Mouse (Mus musculus): Measurements from ENCODE around the gene Irs1. TPM values are rescaled to one million over a fixed set of nuclear protein-coding genes. Genes with fewer than 3 reads are reported as not detected.
A peak's percentile ranks its signal among the peaks of the same experiment; 100 is the strongest.

The Irs1 gene
- polyA plus RNA-seq, 1 experiment from 2014 or later: 4.4 TPM

DNA sequence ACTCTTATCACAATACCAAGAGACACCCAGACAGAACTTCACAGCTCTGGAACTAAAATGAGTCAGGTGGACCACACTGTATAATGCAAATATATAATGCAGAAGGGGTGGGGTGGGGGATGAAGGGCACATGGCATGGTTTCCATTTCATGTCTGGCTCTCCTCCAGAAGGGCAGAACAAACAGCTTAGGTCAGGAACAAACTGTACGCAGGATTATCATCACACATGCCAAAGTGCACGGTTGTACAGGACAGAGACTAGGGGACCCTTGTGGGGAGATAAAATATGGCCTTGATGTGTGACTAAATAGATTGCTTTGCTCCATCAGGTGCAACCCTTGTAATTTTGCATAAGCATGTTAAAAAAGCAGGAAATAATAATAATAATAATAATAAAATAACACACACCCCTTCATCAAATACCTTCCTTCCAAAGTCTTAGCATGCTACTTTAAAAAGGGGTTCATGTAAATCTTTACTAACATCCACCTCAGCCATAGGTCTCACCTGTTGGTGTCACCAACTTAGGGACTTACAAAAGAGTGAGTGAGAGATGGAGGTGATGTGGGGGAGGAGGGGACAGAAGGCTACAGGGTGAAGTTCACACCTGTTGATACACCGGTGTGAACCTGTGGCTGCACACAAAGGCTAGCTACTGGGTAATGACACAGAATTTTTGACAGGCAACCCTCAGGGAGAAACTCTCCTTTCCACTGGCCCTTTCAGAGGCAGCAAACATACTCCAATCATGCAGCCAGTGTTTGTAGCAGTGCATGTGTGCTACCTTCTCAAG is 51.6 kb downstream of the Irs1 start:
- H3K4me3 ChIP-seq (replicated peaks): no peak overlapping the region
- peak; percentile 50; the same call in 1 of the 2 replicates for ATAC-seq (ENCODE audit: insufficient read depth, low FRiP score, low read depth)
- no peaks in the 10 kb centered on the region for H3K9me3 ChIP-seq
- WGBS: 66% methylated on average over 3 of the region's 3 CpGs
- no peak overlapping the region for H3K27ac ChIP-seq
- H3K27me3 ChIP-seq (replicated peaks): no peaks in the 10 kb centered on the region
- H3K4me1 ChIP-seq: no peaks in the 10 kb centered on the region
- H3K36me3 ChIP-seq: 0 out of 2 replicates have a peak, but pooled peaks cover 4% of the 10 kb centered on the region
- no peak overlapping the region for H3K4me2 ChIP-seq
- no peak overlapping the region for H3K9ac ChIP-seq

DNA sequence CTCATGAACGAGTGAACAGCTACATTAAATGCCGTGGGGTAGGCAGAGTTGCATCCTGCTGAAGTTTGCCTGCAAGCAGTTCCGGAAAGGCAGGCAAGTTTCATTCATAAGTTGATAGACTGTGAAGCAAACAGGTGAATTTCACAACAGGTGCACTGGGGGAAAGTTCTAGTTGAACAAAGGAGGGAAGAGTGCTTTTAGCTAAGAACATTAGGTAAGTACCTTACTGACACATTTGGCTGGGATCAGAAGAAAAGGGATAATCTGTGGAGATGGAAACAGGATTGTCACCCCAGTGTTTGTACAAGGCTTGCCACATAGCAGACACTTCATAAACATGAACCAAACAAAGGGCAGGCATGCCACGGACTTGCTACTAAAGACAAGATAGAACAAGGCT is 53.0 kb downstream of the Irs1 start:
- no peak overlapping the region for H3K9ac ChIP-seq
- no peak overlapping the region for H3K4me2 ChIP-seq
- no peaks in the 10 kb centered on the region for H3K9me3 ChIP-seq
- no peak for ATAC-seq (ENCODE audit: insufficient read depth, low FRiP score, low read depth)
- 0 out of 2 replicates have a peak, but pooled peaks cover 4% of the 10 kb centered on the region for H3K36me3 ChIP-seq
- H3K4me1 ChIP-seq: no peaks in the 10 kb centered on the region
- H3K4me3 ChIP-seq (replicated peaks): no peak overlapping the region
- no peaks in the 10 kb centered on the region for H3K27me3 ChIP-seq (replicated peaks)
- 67% methylated on average over 4 of the region's 4 CpGs for WGBS
- no peak overlapping the region for H3K27ac ChIP-seq

DNA sequence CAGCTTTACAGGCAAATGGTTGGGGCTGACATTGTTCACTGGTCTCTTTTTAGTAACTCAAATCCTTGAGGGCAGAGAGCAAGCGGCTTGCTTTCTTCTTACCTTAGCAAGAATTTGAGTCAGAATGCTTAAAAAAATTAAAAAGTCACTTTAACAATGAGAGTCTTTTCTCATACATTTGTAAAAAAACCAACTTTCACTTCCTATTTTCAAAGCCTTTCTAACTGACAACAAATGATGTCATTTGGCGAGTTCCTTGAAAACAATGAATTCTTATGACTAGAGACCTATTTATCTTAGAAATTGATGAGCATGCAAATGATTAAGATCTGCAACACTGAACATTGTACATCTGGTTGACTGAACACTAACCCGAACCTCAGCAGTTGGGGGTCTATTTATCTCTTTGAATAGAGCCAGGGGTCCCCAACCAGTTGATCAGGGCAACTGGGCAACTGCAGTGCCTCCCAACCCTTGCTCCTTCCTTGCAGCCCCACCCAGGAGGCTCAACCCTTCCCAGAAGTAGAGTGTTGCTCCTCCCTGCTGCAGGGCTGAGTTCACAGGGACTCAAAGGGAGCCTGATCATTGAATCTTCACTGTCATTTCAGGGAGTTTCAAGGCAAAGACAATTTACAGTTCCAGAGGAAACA is 55.6 kb downstream of the Irs1 start:
- no peak for ATAC-seq (ENCODE audit: insufficient read depth, low FRiP score, low read depth)

DNA sequence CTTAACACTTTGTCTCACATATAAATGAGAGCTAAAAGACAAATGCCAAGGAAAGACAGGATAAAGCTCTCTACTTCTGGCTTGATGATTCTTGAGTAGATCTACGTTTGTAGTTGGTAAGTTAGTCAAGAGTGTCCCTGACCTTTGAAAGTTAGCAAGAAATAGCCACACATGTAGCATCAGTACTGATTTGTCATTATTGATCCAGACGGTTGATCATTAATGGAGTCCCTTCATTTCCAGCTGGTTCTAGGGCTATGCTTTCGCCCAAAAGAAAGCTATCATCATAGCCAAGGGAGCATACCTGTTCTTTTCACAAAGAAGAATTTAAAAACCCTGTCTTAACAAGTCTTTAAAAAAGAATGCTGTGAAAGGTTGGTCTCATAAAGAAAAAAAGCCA is 56.6 kb downstream of the Irs1 start:
- WGBS: 76% methylated on average over 3 of the region's 3 CpGs
- H3K27ac ChIP-seq: no peak overlapping the region
- no peak overlapping the region for H3K4me3 ChIP-seq (replicated peaks)
- no peak overlapping the region for H3K4me2 ChIP-seq
- no peak overlapping the region for H3K9ac ChIP-seq
- H3K36me3 ChIP-seq: 0 out of 2 replicates have a peak, but pooled peaks cover 4% of the 10 kb centered on the region
- no peaks in the 10 kb centered on the region for H3K27me3 ChIP-seq (replicated peaks)
- no peaks in the 10 kb centered on the region for H3K9me3 ChIP-seq
- no peaks in the 10 kb centered on the region for H3K4me1 ChIP-seq
- ATAC-seq (ENCODE audit: insufficient read depth, low FRiP score, low read depth): no peak

More for the DNA sequence above, 55.6 kb downstream of the Irs1 start:
- no peak overlapping the region for H3K4me2 ChIP-seq
- WGBS: 83% methylated on average over 3 of the region's 3 CpGs
- H3K27ac ChIP-seq: no peak overlapping the region
- H3K9ac ChIP-seq: no peak overlapping the region
- H3K4me3 ChIP-seq (replicated peaks): no peak overlapping the region
- no peaks in the 10 kb centered on the region for H3K27me3 ChIP-seq (replicated peaks)
- no peaks in the 10 kb centered on the region for H3K9me3 ChIP-seq
- H3K4me1 ChIP-seq: no peaks in the 10 kb centered on the region
- H3K36me3 ChIP-seq: 0 out of 2 replicates have a peak, but pooled peaks cover 4% of the 10 kb centered on the region

DNA sequence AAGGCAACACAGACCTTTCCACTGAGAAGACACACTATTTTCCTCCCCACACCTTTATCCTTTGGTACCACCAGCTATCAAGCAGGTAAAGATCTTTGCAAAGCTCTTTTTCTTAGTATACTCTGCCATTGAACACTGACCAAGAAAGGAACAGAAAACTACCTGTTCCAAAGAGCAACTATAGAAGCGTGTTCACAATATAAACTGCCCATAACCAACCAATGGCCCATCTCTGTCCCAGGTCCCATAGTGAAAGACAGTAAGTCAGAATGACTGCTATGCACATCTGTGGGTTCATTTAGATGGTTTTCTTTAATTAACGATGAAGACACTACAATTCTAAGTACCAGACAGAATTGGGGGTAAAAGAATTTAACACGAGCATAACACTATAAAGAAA is 58.4 kb downstream of the Irs1 start, which contains the start of gene Gm9747:
Gm9747 (plus strand) TSS at position 301 of the 400 bp plus-strand sequence.
- no peaks in the 10 kb centered on the region for H3K27me3 ChIP-seq (replicated peaks)
- H3K4me3 ChIP-seq (replicated peaks): no peak within 1 kb of the TSS
- no peaks in the 10 kb centered on the region for H3K9me3 ChIP-seq
- 93% methylated on average over 3 of the region's 3 CpGs for WGBS
- no peak within 1 kb of the TSS for H3K4me2 ChIP-seq
- H3K36me3 ChIP-seq: 0 out of 2 replicates have a peak, but pooled peaks cover 4% of the 10 kb centered on the region
- no peak within 1 kb of the TSS for H3K9ac ChIP-seq
- no peak for ATAC-seq (ENCODE audit: insufficient read depth, low FRiP score, low read depth)
- H3K4me1 ChIP-seq: no peaks in the 10 kb centered on the region
- H3K27ac ChIP-seq: no peak within 1 kb of the TSS

DNA sequence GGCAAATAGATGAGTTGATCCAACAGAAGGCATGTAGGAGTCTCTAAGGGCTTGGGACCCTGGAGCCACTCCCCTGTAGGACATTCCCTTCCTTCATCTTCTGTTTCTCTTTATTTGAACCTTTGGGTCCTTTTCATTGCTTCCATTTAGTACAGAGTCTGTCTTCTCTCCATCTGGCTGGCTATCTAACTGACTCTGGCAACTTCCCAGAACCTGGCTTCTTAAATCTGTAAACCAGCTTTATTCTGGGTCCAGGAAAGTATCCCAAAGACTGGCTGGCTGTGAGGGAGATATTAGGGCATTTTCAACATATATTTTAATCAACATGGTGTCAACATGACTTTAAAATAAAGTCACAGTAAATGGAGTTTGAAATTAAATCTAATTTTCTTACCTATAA is 62.4 kb downstream of the Irs1 start:
- Histone ChIP-seq H3K4me3 (replicated peaks) (no peak overlapping the region), H3K4me2 (no peak overlapping the region), H3K9ac (no peak overlapping the region), H3K36me3 (no peaks in the 10 kb centered on the region), H3K9me3 (no peaks in the 10 kb centered on the region), H3K27ac (no peak overlapping the region), H3K27me3 (replicated peaks) (no peaks in the 10 kb centered on the region), H3K4me1 (no peaks in the 10 kb centered on the region)
- no peak for ATAC-seq (ENCODE audit: insufficient read depth, low FRiP score, low read depth)

DNA sequence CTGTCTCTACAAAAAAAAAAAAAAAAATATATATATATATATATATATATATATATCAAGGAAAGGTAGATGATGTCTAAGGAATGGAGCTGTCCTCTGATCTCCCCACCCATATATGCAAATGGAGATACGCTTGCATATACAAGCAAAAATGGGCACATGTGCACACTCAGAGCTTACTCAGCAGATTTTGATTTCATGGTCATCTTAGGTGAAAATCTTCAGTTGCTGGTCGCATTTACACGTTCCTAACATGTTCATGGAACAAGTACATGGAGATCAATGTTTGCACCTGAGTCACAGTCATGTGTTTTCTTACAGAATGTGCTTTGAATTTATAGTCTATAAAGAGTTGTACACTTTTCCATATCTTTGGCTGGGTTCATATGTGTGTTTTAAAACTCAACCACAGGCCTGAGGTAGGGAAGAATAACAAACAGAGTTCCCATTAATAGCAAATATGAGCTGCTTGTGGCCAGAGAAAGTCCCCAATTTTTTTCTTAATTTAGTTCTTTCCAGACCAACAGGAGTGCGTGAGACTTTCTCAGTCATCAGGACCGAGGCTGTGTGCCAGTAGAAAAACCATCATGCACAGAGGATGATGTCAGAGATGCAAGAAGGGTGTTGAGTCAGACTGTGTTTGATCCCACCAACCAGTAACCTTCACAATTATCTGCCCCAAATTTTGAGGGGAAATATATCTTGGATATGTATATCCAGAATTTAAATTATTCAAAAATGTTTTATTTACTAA is 68.0 kb downstream of the Irs1 start:
- ATAC-seq (ENCODE audit: insufficient read depth, low FRiP score, low read depth): no peak
- no peak overlapping the region for H3K27ac ChIP-seq

DNA sequence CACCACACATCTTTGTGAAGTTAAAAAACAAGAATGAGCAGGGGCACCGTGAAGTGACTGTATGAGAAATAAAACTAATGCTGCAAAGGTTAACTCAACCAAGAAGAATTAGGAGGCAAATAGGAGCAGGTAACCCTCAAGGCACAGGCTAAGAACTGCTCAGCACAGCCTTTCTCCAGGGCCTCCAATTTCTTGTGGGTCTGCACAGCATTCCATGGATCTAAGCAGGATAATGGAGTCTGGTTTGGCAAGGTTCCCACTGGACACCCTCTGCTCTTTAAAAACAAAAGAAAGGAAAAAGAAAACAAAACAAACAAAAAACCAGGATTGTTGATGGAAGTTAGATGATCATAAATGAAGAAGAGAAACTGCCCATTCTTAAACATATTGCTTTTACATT is 69.8 kb downstream of the Irs1 start:
- H3K36me3 ChIP-seq: no peaks in the 10 kb centered on the region
- WGBS: 56% methylated on average over 1 of the region's 1 CpGs
- no peak overlapping the region for H3K4me2 ChIP-seq
- no peaks in the 10 kb centered on the region for H3K27me3 ChIP-seq (replicated peaks)
- H3K4me1 ChIP-seq: 0 out of 2 replicates have a peak, but pooled peaks cover 3% of the 10 kb centered on the region
- H3K27ac ChIP-seq: no peak overlapping the region
- no peaks in the 10 kb centered on the region for H3K9me3 ChIP-seq
- ATAC-seq (ENCODE audit: insufficient read depth, low FRiP score, low read depth): no peak
- no peak overlapping the region for H3K4me3 ChIP-seq (replicated peaks)
- no peak overlapping the region for H3K9ac ChIP-seq

More for the DNA sequence above, 68.0 kb downstream of the Irs1 start:
- Histone ChIP-seq H3K36me3 (no peaks in the 10 kb centered on the region), H3K9me3 (no peaks in the 10 kb centered on the region), H3K27me3 (replicated peaks) (no peaks in the 10 kb centered on the region), H3K4me3 (replicated peaks) (no peak overlapping the region), H3K4me1 (0 out of 2 replicates have a peak, but pooled peaks cover 3% of the 10 kb centered on the region), H3K4me2 (no peak overlapping the region), H3K9ac (no peak overlapping the region)
- WGBS: 85% methylated on average over 5 of the region's 5 CpGs

DNA sequence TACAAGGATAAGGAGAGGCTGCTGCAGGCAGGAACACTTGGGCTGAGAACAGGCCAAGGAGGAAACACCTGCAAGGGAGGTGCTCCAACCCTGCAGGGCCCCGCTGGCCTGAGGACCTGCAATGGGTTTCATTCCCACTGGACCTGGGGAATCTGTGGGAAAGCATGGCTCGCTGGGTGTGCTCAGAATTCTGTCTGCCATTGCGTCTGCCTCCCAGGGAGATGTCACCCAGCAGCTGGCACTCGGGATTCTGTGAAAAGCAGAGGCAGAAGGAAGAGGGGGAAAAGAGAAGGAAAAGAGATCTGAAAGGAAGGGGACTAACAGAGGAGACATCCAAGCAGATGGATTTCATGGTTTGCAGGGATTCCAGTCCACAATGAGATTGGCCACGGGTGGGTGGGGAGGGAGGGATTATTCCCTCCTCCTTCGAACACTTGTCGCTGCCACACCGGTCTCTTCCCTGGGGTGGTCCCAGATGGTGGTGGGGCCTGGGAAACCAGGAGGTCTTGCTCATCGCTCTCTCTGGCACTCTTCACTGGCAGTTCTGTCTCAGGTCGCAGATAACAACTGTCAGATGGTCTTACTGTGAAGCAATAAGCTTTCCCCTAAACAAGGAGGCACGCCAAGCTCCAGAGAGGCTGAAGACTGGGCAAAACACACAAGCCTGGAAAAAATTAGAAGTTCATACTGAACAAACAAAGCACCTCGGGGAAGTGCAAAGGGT is 70.4 kb downstream of the Irs1 start:
- no peak overlapping the region for H3K9ac ChIP-seq

DNA sequence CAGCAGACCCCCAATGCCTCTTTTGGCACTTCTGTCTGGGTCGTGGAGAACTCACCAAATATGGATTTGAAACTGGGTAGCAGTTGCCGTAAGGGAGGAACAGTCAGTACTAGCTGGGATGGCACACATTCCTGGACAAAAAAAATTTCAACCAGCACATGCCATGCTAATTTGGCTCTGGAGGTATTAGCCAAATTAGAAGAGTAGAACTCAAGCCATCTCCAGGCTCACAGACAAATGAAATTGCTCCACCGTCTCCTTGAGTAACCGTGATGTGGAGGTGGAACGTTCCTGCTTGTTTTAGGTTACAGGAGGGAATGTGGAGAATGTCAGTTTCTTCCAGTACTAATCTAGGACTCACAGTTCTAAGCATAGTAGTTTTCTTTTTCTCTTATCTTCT is 83.7 kb downstream of the Irs1 start:
- Histone ChIP-seq H3K27ac (no peak overlapping the region), H3K27me3 (replicated peaks) (no peaks in the 10 kb centered on the region), H3K4me1 (no peaks in the 10 kb centered on the region), H3K4me2 (no peak overlapping the region), H3K9ac (no peak overlapping the region), H3K9me3 (no peaks in the 10 kb centered on the region), H3K4me3 (replicated peaks) (no peak overlapping the region), H3K36me3 (no peaks in the 10 kb centered on the region)
- no peak for ATAC-seq (ENCODE audit: insufficient read depth, low FRiP score, low read depth)
- WGBS: 78% methylated on average over 5 of the region's 5 CpGs

More for the DNA sequence above, 70.4 kb downstream of the Irs1 start:
- Histone ChIP-seq H3K4me2 (no peak overlapping the region), H3K27me3 (replicated peaks) (no peaks in the 10 kb centered on the region), H3K4me3 (replicated peaks) (no peak overlapping the region), H3K4me1 (0 out of 2 replicates have a peak, but pooled peaks cover 3% of the 10 kb centered on the region), H3K9me3 (no peaks in the 10 kb centered on the region), H3K36me3 (no peaks in the 10 kb centered on the region), H3K27ac (no peak overlapping the region)
- 51% methylated on average over 12 of the region's 12 CpGs for WGBS
- ATAC-seq (ENCODE audit: insufficient read depth, low FRiP score, low read depth): no peak

DNA sequence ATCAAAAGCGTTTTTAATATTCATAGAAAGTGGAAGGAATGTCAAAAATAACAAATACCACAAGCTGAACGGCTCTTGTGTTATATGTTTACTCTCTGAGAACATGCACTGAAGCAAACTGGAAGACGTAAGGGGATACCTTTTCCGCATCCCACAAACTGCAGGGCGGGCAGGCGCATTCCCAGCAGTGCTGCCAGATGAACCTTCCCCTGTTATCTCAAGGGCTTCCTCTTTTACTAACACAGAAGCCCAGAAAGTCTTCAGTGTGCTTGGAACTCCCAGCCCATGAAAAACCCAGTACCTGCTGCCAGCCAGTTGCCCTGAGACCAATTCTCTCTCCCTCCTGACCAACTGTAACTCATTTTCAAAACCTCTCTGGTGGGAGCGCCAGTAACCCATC is 90.6 kb downstream of the Irs1 start:
- H3K36me3 ChIP-seq: no peaks in the 10 kb centered on the region
- H3K4me3 ChIP-seq (replicated peaks): no peak overlapping the region
- no peak overlapping the region for H3K27ac ChIP-seq
- ATAC-seq (ENCODE audit: insufficient read depth, low FRiP score, low read depth): no peak
- no peaks in the 10 kb centered on the region for H3K9me3 ChIP-seq
- no peaks in the 10 kb centered on the region for H3K27me3 ChIP-seq (replicated peaks)
- WGBS: 61% methylated on average over 7 of the region's 7 CpGs
- H3K4me2 ChIP-seq: no peak overlapping the region
- no peak overlapping the region for H3K9ac ChIP-seq
- H3K4me1 ChIP-seq: peaks cover 10% of the 10 kb centered on the region; the same call in 1 of the 2 replicates

Measured in stomach, embryonic 15.5 days (tissue).